Mouse (Mus musculus) CH12.LX (cell line): ENCODE measurements around the gene Il1rl2. TPM values are rescaled to one million over a fixed set of nuclear protein-coding genes. Genes with fewer than 3 reads are reported as not detected.

Experiments used
- DNase-seq: peaks from one replicate; pipeline ENCODE4 v3.0.0-alpha.2; 2013; ENCODE audit errors: extremely low read depth
- H3K27ac ChIP-seq: 2 replicates; pipeline ENCODE4 v1.5.1; 2012; ENCODE audit warnings: low read depth, mild to moderate bottlenecking, control low read depth, moderate library complexity; ENCODE audit not compliant: insufficient read depth
- H3K27me3 ChIP-seq: replicated peaks from 2 replicates; pipeline ENCODE3; 2012; ENCODE audit warnings: inconsistent platforms
- H3K36me3 ChIP-seq, 2 experiments: replicated peaks in 1 of 2; 2 replicates each; pipeline versions ENCODE3 to v1.6.1; 2012; ENCODE audit warnings: inconsistent platforms in 1 of 2, low read length in 1 of 2, mild to moderate bottlenecking in 1 of 2, mixed read lengths in 1 of 2, moderate library complexity in 1 of 2; ENCODE audit not compliant: control insufficient read depth in 1 of 2, insufficient read depth in 1 of 2
- H3K4me1 ChIP-seq, 2 experiments: 2 replicates each; pipeline ENCODE4 v1.6.1; 2012; ENCODE audit warnings: inconsistent platforms in 1 of 2, moderate library complexity in 1 of 2; ENCODE audit not compliant: insufficient read depth in 2 of 2, control insufficient read depth in 1 of 2
- H3K4me2 ChIP-seq: 2 replicates; pipeline ENCODE4 v1.6.1; 2012; ENCODE audit warnings: low read depth, mild to moderate bottlenecking, control low read depth; ENCODE audit not compliant: poor library complexity, insufficient read depth, severe bottlenecking
- H3K4me3 ChIP-seq, 3 experiments: fragments of 150-350 bp in 1 of 3; sonication (generic) in 1 of 3; replicated peaks in 1 of 3; 2 replicates each; pipeline versions ENCODE3 to v1.5.1; 2011 to 2012; ENCODE audit warnings: low read depth in 2 of 3, low read length in 2 of 3, mild to moderate bottlenecking in 2 of 3, moderate library complexity in 2 of 3, control low read depth in 1 of 3, improper control_type of control experiment in 1 of 3, inconsistent platforms in 1 of 3, mixed read lengths in 1 of 3; ENCODE audit not compliant: poor library complexity in 1 of 3
- H3K79me2 ChIP-seq: replicated peaks from 2 replicates; pipeline ENCODE4 v1.6.1; 2012; ENCODE audit warnings: mild to moderate bottlenecking, moderate library complexity; ENCODE audit not compliant: control insufficient read depth, poor library complexity, insufficient read depth, severe bottlenecking; ENCODE audit errors: extremely low read depth
- H3K9ac ChIP-seq: 2 replicates; pipeline ENCODE4 v1.6.1; 2012; ENCODE audit warnings: low read depth, mild to moderate bottlenecking, control low read depth, moderate library complexity; ENCODE audit not compliant: insufficient read depth
- H3K9me3 ChIP-seq: replicated peaks from 2 replicates; pipeline ENCODE3; 2012; ENCODE audit warnings: low read length, inconsistent platforms, mixed read lengths
- BHLHE40 ChIP-seq: IDR thresholded peaks from 2 replicates; pipeline ENCODE4 v1.6.1; 2011; ENCODE audit warnings: mild to moderate bottlenecking, low read depth, low read length, improper control_type of control experiment
- CHD1 ChIP-seq: IDR thresholded peaks from 2 replicates; pipeline ENCODE4 v1.6.1; 2012; ENCODE audit warnings: low read depth, low read length, improper control_type of control experiment, inconsistent platforms
- CHD2 ChIP-seq: IDR thresholded peaks from 2 replicates; pipeline ENCODE4 v1.6.1; 2011; ENCODE audit warnings: low read length, improper control_type of control experiment
- ETS1 ChIP-seq: conservative IDR thresholded peaks from 2 replicates; pipeline ENCODE4 v1.6.1; 2012; ENCODE audit warnings: low read depth, mild to moderate bottlenecking, inconsistent platforms, low read length, improper control_type of control experiment, moderate library complexity
- IRF4 ChIP-seq: IDR thresholded peaks from 2 replicates; pipeline ENCODE4 v1.6.1; 2014; ENCODE audit warnings: low read depth, mild to moderate bottlenecking, inconsistent platforms, low read length, improper control_type of control experiment
- JUN ChIP-seq: IDR thresholded peaks from 2 replicates; pipeline ENCODE4 v1.6.1; 2011; ENCODE audit warnings: low read depth, mild to moderate bottlenecking, low read length, improper control_type of control experiment, moderate library complexity; ENCODE audit not compliant: insufficient read depth
- KAT2A ChIP-seq: IDR thresholded peaks from 2 replicates; pipeline ENCODE4 v1.6.1; 2012; ENCODE audit warnings: low read length, improper control_type of control experiment, inconsistent platforms; ENCODE audit not compliant: insufficient replicate concordance
- MAFK ChIP-seq: IDR thresholded peaks from 2 replicates; pipeline ENCODE4 v1.6.1; 2011; ENCODE audit warnings: low read length, improper control_type of control experiment; ENCODE audit not compliant: insufficient replicate concordance
- MAX ChIP-seq: IDR thresholded peaks from 2 replicates; pipeline ENCODE4 v1.6.1; 2011; ENCODE audit warnings: low read length, improper control_type of control experiment
- MAZ ChIP-seq: IDR thresholded peaks from 2 replicates; pipeline ENCODE4 v1.6.1; 2012; ENCODE audit warnings: low read depth, mild to moderate bottlenecking, inconsistent platforms, low read length, improper control_type of control experiment, moderate library complexity
- MEF2A ChIP-seq: IDR thresholded peaks from 2 replicates; pipeline ENCODE4 v1.6.1; 2014; ENCODE audit warnings: low read depth, mild to moderate bottlenecking, inconsistent platforms, low read length, improper control_type of control experiment, borderline replicate concordance
- MYC ChIP-seq: IDR thresholded peaks from 2 replicates; pipeline ENCODE4 v1.6.1; 2011; ENCODE audit warnings: low read depth, mild to moderate bottlenecking, improper control_type of control experiment, low read length
- NELFE ChIP-seq: IDR thresholded peaks from 2 replicates; pipeline ENCODE4 v1.6.1; 2011; ENCODE audit warnings: low read depth, low read length, improper control_type of control experiment
- TBP ChIP-seq: conservative IDR thresholded peaks from 2 replicates; pipeline ENCODE4 v1.6.1; 2011; ENCODE audit warnings: low read depth, low read length, improper control_type of control experiment
- USF2 ChIP-seq: conservative IDR thresholded peaks from 2 replicates; pipeline ENCODE4 v1.6.1; 2011; ENCODE audit warnings: low read depth, low read length, improper control_type of control experiment
- ZC3H11A ChIP-seq: IDR thresholded peaks from 2 replicates; pipeline ENCODE4 v1.6.1; 2012; ENCODE audit warnings: low read depth, mild to moderate bottlenecking, inconsistent platforms, low read length, improper control_type of control experiment
- ZKSCAN1 ChIP-seq: IDR thresholded peaks from 2 replicates; pipeline ENCODE4 v1.6.1; 2012; ENCODE audit warnings: low read depth, inconsistent platforms, low read length, improper control_type of control experiment, borderline replicate concordance
- dilution Hi-C: fragments of 300-500 bp; cut with MboI; formaldehyde crosslinking; loops from 2 replicates; pipeline ENCODE4 v1.14.3; 2020; ENCODE audit warnings: low sequenced_read_pairs; ENCODE audit not compliant: extremely low pct_unique_long_range_greater_than_20kb, extremely low pct_ligation_motif_present
- in situ Hi-C: fragments of 300-500 bp; cut with MboI; formaldehyde crosslinking; loops from 3 replicates; pipeline ENCODE4 v1.14.3; 2019; ENCODE audit warnings: low sequenced_read_pairs, low pct_ligation_motif_present, low pct_unique_long_range_greater_than_20kb, mixed read lengths
- polyA plus RNA-seq: library from polyadenylated mRNA; unstranded; fragments of >175 nt; gene quantifications from 2 replicates; pipeline ENCODE4 v1.2.1, GENCODE M21; 2012; ENCODE audit warnings: low read depth; ENCODE audit not compliant: insufficient read length
- total RNA-seq, 2 experiments: library from RNA; depleted of rRNA; stranded (reverse); fragments of 300-350 nt in 1 of 2; fragments of >200 nt in 1 of 2; gene quantifications; 2 replicates each; pipeline ENCODE4 v1.2.3; 2012 to 2014

Gene Il1rl2
- total and polyA plus RNA-seq, 3 experiments = not detected

DNA sequence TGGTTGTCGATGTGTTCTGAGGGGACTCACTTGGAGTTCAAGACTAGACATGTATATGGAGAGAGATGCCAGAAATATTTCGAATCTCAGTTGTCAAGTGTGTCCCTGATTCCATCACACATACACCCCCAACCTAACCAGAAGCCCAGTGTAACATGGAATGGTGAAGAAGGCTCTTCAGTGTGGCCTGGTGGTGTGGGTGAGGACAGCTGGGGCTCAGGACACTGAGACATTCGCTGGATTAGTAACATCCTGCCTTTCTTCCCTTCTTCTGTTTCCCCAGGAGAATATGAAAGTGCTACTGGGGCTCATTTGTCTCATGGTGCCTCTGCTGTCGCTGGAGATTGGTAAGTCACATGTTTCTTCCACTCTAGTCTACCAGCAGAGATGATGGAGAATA is 42.5 kb upstream of the Il1rl2 start:
- TF ChIP-seq KAT2A (no peak), USF2 (no peak), ETS1 (no peak)
- no peak for DNase-seq
- Histone ChIP-seq H3K4me2 (no peak overlapping the region), H3K4me1 (no peaks in the 10 kb centered on the region), H3K9me3 (no peaks in the 10 kb centered on the region), H3K4me3 (no peak overlapping the region), H3K36me3 (no peaks in the 10 kb centered on the region), H3K9ac (no peak overlapping the region), H3K27me3 (no peaks in the 10 kb centered on the region), H3K79me2 (no peaks in the 10 kb centered on the region), H3K27ac (no peak overlapping the region)
- dilution Hi-C loops = no loop called here
- in situ Hi-C loops = no loop called here

DNA sequence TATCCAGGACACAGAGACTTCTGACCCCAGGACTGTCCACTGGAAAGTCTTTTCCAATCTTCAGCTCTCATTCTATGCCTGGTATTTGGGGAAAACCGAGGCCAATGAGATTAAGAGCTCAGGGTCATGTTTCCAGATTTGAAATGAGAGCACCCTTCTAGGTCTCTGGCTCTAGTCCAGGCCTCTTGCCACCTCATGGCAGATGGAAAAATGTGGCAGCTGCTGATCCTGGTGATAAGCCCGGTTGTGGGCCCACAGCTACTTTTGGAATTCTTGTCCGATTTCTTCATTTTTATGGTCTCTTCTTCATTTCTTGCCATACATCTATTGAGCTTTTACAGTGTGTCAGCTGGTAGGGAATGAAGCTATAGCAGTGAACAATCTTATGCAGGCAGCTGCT is 42.0 kb upstream of the Il1rl2 start:
- Histone ChIP-seq H3K36me3 (no peaks in the 10 kb centered on the region), H3K4me1 (no peaks in the 10 kb centered on the region), H3K4me3 (no peak overlapping the region), H3K9ac (no peak overlapping the region), H3K79me2 (no peaks in the 10 kb centered on the region), H3K27me3 (no peaks in the 10 kb centered on the region), H3K4me2 (no peak overlapping the region), H3K27ac (no peak overlapping the region), H3K9me3 (no peaks in the 10 kb centered on the region)
- dilution Hi-C loops = no loop called here
- TF ChIP-seq TBP (no peak), CHD2 (no peak), BHLHE40 (no peak), MEF2A (no peak), MAFK (no peak), MAZ (no peak), MAX (no peak), ZC3H11A (no peak), MYC (no peak), CHD1 (no peak), IRF4 (no peak), NELFE (no peak), ZKSCAN1 (no peak), JUN (no peak), KAT2A (no peak)
- in situ Hi-C loops = no loop called here
- no peak for DNase-seq
